Mouse (Mus musculus) cerebellum, postnatal 10 days (tissue): Measurements from ENCODE around the gene Cd47.

Source experiments
- DNase-seq, 2 experiments: peaks; one replicate each; pipeline ENCODE4 v3.0.0; 2021; ENCODE audit warnings: mixed read lengths in 2 of 2

Cd47 gene

DNA sequence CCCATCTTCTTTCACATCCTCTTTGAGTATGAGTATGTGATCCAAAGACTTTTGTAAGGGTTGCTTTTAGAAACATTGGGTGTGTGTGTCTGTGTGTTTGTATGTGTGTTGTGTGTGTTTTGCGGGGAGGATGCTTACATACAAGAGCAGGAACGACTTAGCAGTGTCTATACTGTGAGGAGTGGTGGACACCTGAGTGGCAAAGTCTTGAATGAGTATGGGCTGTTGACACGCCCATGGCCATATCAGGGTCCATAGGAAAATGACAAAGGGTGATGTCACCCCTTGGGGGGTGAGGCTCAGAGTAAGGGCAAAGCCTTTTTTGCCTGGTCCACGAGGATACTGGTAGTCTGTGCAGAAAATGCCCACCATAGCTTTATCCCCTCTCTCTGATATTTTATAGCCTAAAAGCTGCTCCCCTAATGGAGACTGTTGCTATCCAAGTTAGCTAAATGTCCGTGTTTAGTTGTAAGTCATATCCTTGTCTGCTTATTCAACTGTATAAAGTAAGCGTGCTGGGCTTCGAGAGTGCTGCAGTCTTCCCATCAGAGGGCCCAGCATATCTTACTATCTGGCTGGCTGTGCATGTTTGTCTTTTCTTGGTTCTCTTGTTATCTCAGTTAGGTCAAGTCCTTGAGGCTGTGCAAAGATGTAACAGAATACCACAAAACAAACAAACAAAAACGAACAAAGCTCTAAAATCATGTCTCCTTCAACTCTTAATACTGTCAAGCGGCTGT lies 76.1 kb downstream of the Cd47 start:
- DNase-seq: no peak

DNA sequence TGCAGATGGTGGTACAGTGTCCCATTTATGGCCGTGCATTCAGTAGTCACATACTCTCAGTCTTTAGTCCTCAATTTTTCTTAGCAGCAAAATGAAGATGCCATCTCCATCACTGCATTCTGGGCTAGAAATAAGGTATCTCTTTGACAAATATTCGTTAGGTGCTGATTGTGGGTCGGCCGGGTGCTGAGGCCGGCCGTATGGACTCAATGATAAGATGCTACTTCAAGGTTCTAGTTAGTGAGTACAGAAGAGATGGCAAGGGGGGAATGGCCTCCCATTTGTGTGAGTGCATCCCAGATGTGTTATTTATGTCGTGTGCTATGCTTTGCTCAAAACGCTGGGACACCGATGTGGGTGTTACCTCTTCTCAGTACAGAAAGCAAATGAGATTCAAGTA lies 76.9 kb downstream of the Cd47 start:
- no peak for DNase-seq

DNA sequence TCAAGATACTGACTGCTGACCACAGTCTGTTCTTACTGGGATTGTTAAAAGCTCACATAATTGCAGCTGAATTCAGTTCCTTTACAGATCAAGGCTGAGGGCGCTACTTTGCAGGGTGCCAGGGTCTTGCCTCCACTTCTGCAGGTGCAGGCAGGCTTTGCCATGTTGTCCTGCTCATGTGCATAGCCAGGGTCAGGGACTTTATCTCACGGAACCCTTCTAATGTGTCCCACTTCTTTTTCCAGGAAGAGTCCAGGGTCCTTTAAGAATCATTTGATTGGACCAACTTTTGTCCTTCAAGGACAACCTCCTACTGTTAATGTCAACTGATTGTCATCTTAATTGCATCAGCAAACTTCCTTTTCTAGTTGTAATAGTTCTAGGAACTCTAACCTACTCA lies 77.7 kb downstream of the Cd47 start:
- no peak for DNase-seq

DNA sequence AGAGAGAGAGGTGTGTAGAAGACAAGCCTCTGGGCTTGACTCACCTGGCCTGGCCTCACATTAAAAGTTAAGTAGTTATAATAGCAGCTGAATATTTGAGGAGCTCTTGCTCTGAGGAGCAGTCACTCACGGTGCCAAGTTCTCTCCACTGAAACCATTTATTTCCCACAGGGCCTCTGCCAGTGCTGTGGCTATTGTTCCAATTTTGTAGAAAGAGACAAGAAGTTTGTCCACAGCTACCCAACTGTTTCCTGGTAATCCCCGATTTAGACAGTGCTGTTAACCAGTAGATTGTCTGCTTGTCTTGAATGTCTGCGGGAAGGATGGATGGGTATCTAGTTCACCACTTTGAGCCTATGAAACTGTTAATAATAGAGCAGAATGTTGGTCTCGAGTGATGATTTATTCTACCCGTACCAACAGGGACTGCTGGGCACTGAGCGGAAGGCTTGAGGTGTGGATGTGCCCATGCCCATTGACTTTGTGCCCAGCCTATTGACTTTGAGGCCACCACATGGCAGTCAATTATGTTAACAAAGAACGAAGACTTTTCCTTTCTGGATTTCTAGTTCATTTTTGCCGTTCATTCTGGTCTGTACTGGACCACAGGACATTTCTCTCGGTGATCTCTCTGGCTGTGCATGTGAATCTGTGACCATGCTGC lies 86.2 kb downstream of the Cd47 start:
- DNase-seq: no peak

DNA sequence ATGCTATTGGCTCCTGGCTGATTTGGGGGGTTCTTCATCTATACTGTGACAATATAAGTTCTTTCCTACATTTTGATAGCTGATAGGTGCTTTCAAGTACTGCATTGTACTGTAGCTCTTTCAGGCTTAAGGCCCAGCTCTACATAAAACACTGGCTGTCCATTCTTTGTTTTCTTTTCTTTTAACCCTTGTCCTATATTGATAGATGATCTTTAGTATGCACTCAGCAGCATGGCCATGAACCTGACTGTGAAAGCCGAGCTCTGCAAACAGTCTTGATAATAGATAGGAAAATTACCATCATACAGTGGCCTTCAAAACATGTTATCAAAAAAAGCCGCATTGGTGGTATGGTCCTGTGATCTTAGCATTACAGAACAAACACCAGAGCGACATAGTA lies 87.0 kb downstream of the Cd47 start:
- DNase-seq: no peak

DNA sequence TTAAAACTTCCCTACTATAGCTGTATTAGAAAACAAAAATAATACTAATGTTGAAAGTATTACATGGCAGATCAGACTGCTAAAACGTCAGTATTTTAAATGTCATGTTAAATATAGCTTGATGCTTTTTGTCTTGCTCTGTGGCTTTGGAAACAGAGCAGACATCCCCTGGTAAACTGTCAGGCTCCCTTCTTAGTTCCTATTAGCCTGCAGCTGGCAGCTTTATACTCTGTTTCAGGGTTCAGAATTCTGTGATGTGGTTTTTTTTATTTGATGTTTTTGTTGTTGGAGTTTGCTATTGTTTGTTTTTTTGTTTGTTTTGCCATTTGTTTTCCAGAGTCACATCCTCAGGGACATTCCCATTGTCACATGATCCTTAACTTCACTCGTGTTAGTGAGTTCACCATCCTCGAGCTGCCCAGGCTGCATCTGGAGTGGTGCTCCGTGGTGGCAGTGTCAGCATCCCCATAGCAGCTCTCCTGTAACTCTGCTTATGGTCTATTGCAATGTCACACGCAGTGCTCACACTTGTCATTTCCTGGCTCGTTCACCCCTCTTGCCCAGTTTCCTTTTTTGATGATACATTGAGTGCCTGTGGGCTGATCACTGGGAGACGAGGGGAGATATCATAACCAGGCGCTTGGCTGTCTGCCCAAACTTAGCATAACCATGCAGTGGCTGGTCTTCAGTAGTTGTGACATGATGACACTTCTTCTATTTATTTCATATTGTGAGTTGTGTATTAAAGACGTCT lies 87.7 kb downstream of the Cd47 start:
- peak; percentile 22 to 30 for DNase-seq

DNA sequence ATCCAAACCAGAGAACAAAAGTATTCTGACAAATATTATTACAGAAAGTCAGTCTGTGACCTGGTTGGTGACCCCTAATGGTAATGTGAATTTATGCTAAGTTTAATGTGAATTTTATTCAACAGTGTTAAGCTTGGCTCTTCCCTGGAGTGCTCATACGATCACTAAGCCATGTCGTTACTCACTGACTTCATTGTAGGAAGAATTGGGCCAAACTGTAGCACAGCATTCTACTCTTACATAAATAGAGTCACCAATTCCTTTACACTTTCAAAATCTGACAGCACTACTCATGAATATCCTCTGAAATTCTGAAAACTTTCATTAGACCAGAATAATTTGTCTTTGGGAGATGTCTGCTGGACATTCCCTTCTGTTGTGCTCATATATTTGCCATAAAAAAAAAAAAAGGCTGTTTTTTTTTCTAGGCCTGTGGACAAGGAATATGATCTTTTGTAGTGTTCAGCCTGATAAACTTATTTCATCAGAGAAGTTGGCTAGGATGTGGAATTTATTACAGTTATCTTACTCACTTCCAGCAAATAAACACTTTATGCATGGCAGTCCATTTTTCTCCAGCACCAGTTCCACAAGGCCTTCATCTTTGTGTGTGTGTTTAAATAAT lies 88.8 kb downstream of the Cd47 start:
- no peak for DNase-seq

DNA sequence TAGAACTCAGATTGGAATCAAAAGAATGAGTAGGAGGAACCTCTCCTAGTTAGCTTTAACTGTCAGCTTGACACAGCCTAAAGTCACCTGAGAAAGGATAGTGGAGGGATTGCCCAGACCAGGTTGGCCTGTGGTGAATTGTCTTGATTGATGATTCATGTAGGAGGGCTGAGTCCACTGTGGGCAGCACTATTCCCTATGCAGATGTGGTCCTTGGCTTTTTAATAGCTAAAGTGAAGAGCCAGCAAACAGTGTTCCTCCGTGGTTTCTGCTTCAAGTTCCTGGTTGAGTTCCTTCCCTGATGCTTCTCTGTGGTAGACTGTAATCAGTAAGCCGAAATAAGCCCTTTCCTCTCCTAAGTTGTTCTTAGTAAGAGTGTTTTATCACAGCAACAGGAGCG lies 91.9 kb downstream of the Cd47 start:
- no peak for DNase-seq

DNA sequence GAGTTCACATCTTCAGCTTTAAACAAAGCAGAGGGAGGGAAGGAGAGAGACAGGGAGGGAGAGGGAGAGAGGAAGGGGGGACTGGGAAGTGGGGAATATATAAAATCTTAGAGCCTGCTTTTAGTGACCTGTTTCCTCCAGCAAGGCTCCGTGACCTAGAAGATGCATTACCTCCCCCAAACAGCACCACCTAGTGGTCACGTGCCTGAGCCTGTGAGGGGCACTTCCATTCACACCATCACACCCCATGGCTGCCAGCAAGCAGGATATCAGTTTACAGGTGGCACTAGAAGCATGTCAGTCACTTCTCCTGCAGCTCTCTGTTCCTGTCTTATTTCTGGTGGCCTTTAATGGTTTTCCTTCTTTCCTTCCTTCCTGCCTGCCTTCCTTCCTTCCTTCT lies 92.6 kb downstream of the Cd47 start:
- DNase-seq: peak; percentile 32 to 41

DNA sequence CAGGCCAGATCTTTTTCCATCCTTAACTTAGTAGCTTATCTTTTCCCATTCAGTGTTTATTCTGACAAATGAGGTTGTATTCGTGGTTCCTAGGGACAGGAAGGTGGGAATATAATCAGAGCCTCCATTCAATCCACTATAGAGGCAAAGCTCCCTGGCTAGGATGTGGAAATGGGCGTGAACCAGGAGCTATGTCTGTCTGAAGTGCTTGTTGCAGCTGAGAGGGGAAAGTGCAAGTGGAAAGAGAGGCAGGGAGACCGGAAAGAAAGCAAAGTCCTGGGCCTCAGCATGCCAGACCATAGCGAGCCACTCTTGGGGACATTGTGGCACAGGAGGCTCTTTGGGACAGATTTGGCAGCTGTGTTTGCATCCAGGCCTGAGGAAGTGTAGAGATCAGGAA lies 94.3 kb downstream of the Cd47 start:
- no peak for DNase-seq

DNA sequence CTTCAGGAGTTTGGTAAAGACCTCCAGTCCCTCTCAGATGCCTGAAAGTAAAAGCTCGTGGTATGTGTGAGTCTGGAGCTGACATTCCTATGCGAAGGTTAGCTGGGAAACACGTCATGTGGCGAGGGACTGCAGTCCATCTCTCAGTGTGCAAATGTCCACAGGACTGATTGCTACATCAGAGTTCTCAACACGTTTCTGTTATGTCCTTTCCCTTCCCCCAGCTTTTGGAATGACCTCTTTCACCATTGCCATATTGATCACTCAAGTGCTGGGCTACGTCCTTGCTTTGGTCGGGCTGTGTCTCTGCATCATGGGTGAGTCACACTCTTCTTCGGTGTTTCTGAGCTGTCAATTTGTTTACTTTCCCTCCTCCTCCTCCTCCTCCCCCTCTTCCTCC lies 95.8 kb downstream of the Cd47 start:
- no peak for DNase-seq

DNA sequence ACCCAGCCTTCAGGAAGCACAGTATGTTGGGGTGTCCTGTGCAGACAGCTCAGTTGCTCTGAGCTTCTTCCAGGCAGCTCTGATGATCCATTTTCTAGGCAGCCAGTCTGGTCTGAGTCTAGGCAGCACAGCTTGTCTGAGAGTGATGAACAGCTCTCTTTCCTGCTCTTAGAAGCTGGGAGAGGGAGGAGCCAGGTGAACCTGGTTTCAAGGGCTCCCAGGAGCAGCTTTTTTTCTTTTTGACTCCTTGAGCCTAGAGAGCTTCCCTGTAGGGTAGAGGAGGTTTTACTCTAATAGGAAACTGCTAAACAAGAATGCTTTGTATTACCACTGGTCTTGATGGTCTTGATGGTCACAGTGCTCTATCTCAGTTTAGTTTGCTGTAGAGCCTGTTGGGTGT lies 101.1 kb downstream of the Cd47 start:
- no peak for DNase-seq

DNA sequence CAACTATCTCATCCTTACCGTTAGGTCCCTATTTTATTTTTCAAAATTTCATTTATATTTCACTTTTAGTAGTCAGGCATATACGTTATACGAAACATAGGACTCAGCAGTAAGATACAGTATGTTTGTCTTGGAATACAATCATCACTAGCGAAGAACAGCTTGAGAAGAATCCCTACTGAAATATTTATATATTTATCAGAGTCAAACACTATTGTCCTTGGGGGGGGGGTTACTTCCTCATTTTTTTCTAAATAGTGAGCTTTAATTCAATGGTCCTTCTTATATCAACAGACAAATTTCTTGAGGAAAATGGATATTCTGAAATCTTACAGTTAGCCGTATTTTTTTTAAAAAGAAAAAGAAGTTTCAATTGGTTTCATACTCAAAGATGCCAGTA lies 101.8 kb downstream of the Cd47 start:
- DNase-seq: no peak

DNA sequence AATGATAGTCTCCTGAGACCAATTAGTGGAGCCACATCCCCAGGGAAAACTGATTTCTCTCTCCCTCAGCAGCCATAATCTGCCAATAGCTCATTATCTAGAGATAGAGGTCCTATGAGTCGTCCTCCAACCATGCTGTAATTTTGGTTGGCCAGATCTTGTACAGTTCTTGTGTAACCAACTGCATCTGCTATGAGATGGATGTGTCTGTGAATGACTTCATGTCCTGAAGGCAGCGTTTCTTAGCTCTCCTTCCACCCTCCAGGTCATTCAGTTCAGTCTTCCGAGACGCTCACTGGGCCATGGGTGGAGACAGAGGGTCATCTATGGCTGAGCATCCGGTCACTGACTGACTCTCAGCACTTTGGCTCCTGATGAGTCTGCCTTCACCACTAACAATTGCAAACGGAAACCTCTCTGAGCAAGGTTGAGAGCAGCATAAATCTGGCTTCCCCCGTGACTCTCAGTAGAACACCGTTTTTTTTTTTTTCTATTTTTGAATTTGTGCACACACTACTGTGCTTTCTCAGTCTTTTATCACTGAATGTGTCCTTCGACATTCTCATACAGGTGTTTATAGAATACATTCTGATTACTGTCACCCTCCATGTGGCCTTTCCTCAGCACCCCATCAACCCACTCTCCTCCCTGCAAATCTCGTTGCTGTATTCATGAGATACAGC lies 104.1 kb downstream of the Cd47 start:
- DNase-seq: no peak

DNA sequence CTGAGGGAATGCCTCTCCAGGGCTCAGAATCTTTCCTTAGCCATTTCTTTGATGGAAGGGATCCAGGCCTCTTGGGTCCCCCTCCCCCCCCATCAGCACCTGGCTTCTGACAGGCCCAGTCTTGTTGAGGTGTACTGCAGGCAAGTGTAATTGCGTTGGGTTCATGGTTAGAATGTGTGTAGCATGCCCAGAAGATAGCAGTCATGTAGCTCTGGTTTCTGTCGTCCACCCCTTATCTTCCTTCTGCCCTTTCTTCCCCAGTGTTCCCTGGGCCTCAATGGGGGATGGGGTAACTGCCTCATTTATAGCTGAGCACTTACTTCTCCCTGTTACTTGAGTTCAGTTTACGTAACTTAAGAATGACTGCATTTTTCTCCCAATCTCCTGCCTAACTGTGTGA lies 104.7 kb downstream of the Cd47 start:
- no peak for DNase-seq

DNA sequence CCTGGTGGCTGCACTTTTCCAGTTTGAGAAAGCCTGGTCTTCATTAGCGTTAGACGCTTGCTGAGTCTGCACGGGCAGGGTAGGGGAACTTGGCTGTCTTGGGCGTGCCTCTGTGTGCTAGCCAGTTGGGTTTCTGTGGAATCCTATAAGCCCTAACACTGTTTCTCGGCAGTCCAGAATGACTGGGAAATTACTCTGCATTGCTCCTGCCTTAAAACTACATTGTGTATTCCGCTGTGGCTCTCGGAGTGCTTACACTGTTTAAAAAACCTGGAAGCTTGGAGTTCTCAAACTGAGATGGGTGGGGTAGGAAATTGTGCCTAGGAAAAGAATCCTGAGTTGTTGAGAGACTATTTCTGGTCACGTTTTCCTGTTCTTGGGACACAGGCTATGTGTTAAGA lies 105.3 kb downstream of the Cd47 start:
- DNase-seq: no peak

DNA sequence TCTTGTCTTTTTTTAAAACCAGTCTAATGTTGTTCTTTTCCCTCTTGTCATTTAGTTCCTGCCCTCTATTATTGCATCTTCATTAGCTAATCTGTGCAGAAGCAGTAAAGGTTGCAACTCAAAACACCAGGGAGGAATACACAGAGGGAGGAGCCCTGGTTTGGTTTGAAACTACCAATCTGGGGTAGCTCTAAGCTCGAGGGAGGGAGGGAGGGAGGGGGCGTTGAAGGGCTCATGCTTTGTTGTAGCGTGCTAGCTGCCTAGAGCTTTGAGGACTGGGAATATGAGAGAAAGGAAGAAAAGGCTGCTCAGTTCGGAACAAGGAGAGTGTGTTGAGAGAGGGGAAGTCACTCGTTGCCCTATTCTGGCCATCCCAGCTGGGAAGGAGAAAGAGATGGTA lies 105.7 kb downstream of the Cd47 start:
- DNase-seq: no peak

DNA sequence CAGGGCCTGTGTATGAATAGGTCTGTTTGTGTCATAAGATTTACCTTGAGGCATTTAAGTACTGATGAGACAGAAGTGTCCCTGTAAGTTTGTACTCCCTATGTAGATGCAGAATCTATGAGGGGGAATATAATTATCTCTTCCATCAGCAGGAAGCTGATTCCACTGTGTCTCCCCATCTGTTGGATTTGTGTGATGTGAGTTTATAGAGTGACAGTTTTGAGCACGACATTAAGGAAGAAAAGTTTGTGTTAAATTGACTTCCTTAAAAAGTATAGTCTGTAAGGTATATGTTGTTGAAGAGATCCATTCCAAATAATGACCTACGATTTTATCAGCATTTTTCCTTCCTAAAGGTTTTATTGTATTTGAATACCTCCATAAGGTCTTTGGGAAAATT lies 106.6 kb downstream of the Cd47 start:
- DNase-seq: no peak

DNA sequence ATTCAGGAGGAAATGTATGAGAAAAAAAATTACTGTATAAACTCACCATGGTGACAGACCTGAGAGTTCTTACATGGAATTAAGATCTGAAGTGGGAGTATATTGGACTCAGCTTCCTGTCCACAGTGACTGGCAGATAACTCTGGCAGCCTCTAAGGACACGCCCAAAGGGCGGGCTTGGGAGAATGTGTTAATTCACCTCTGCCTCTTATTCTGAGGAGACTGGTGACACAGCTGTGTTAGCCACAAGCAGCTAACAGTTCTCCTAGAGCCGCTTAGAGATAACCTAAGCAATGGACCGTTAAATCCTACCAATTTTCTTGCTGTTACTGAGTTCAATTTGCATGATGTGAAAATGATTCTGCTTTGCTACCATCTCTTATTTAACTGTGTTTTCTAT lies 107.0 kb downstream of the Cd47 start:
- no peak for DNase-seq

DNA sequence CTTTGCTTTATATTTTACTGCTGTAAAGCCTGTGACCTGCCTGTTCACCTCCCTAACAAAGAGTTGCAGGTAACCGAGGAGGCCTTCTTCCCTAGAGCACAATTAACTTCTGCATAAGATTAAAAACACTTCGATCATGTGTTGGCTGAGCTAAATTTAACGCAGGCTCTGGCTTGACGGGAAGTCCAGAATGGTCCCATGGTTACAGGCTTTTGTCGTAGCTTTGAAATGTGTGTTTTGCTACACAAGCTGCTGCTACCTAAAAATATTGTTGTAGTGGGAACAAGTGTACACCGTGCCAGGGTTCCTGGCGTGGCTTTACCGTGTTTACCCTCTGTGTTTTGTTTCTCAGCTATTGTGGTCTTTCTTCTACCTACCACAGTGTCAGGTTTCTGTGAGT lies 109.2 kb downstream of the Cd47 start:
- DNase-seq: no peak

DNA sequence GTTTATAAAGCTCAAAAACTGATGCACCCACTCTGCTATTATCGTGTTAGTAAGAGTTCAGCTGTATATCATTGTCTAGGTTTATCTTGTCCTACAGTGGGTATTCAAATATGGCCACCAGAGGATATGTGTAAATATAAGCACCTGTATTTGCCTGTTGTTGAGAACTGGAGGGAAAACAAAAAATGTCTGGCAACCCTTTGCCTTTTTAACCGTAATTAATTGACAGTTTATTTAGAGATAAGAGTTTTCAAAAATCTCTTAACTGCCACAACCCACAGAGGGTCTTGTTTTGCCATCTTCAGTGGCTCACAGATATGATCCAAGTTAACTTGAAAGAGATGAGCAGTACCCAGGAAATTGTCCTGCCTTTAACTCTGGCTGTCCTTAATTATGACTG lies 113.8 kb downstream of the Cd47 start:
- DNase-seq: no peak

DNA sequence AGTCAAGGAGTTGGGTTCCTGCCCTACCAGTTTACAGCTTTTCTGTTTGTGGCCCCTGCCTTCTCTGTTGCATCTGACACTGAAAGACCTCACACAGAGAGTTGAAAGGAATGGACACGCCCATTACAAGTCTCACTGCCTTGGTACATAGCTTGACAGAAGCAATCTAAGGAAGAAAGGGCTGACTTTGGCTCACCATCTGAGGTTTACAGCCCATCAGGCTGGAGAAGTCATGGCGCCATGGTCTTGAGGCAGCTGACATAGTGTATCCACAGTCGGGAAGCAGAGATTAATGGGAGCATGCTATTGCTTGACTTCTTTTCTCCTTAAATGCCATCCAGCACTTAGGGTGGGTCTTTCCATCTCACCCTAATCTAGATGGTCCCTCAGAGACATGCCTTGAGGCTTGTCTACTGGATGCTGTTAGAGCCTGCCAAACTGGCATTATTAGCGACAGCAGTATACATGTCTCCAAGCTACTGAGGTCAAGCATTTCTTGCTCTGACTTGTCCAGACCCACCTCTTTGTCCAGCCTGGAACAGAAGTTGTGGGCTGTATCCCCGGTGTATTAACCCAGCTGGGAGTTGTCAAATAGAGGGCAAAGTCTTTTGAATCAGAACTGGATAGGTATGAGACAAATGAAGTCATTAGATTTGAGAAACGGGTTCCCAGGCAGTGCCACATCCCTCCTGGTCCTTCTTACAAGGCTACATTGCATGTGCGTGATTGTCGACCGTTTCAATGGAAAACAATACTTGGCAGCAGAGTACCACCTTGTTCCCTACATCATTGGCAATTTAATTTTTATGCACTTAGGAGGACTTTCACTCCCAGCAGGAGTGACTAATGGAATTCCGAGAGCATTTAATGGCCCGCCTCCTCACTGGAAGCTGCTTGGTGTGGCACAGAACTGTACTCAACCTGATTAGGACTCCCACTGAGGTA lies 115.5 kb downstream of the Cd47 start:
- DNase-seq: no peak
